Mouse (Mus musculus): ENCODE results near the gene Six5.

Six5 gene

DNA sequence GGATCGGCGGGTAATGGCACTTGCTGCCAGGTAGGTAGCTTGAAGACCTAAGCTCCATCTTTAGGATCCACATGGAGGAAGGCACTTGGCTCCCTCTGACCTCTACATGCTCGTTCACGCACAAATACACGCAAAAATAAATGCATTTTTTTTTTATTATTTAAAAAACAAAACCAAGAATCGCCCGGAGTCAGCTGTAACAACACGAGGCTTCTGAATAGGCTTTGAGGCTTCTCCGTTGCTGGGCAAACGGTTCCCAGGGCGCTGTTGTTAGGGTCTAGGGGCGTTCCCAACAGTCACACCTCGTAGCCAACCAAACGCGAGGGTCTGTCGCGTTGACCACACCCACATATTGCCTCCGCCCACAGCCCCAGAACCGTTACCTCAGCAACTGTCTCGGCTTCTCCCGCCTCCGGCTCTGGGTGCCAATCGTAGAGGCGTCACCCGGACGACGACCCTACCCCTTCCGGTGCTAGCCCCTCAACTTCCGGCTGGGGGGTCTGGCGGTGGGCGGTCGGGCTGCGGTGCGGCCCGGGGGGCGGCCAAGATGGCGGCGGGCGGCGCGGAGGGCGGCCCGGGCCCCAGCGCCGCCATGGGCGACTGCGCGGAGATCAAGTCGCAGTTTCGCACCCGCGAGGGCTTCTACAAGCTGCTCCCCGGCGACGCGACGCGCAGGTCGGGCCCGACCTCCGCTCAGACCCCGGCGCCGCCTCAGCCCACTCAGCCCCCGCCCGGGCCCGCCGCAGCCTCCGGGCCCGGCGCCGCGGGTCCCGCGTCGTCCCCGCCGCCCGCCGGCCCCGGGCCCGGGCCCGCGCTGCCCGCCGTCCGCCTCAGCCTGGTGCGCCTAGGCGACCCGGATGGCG lies 18.4 kb upstream of the Six5 start, which contains the start of gene Dmwd:
Gene Dmwd (plus strand): TSS at position 505 of the 863 bp plus-strand sequence.
- DNase-seq (ENCODE audit: low read depth, low spot score): peak; percentile 99

DNA sequence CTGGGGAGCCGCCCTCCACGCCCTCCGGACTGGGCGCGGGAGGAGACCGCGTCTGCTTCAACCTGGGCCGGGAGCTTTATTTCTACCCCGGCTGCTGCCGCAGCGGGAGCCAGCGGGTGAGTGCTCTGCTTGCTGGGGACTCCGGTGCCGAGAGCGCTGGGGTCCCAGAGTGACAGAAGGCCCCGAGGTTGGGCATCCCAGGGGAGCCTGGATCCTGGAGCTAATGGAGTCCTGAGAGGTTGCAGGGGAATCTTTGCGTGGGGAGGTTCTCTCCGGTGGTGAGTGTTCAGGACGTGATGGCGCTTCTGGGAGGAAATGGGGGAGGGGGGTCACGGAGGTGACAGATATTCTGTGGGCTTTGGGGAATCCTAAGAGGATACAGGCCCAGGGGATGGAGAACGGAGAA lies 17.8 kb upstream of the Six5 start:
- DNase-seq (ENCODE audit: low read depth, low spot score): peak; percentile 52

GRCm38 (mm10) chr7:19077761-19078160 lies 16.6 kb upstream of the Six5 start:
- no peak for DNase-seq (ENCODE audit: low read depth, low spot score)

- DNase-seq (ENCODE audit: low read depth, low spot score): no peak
Measured at GRCm38 (mm10) chr7:19078732-19079131, 15.7 kb upstream of the Six5 start.

DNA sequence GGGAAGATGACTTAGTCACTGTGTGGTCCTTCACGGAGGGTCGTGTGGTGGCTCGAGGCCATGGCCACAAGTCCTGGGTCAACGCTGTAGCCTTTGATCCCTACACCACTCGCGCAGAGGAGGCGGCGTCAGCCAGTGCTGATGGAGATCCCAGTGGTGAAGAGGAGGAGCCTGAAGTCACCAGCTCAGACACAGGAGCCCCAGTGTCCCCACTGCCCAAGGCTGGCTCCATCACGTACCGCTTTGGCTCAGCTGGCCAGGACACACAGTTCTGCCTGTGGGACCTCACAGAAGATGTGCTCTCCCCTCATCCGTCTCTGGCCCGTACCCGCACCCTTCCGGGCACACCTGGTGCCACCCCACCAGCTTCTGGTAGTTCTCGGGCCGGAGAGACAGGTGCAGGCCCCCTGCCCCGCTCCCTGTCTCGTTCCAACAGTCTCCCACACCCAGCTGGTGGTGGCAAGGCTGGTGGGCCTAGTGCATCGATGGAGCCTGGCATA lies 13.9 kb upstream of the Six5 start:
- DNase-seq (ENCODE audit: low read depth, low spot score): no peak

- DNase-seq (ENCODE audit: low read depth, low spot score): no peak
Measured at GRCm38 (mm10) chr7:19082171-19082570, 12.2 kb upstream of the Six5 start.

DNA sequence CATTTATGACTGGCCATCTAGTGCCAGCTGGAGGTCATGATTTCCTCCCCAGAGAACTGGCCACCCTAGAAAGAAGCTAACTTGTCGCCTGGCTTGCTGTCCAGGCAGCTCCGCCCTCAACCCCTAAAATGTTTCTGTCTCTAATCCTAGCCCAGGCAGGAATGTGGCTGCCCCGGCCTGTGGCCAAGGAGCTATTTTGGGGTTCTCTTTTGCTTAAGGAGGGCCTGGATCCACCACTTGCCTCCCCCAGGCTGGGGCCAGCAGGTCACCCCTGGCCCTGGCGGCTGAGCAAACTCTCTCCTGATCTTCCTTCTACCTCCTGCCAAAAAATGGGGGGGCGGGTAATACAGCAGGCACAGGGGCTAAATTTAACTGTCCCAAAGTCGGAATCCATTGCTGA lies 11.3 kb upstream of the Six5 start:
- DNase-seq (ENCODE audit: low read depth, low spot score): no peak

- no peak for DNase-seq (ENCODE audit: low read depth, low spot score)
Measured at GRCm38 (mm10) chr7:19083701-19084100, 10.7 kb upstream of the Six5 start, which contains the start of gene Dmpk. Gene Dmpk, plus strand, starts transcription at chr7:19083849.

DNA sequence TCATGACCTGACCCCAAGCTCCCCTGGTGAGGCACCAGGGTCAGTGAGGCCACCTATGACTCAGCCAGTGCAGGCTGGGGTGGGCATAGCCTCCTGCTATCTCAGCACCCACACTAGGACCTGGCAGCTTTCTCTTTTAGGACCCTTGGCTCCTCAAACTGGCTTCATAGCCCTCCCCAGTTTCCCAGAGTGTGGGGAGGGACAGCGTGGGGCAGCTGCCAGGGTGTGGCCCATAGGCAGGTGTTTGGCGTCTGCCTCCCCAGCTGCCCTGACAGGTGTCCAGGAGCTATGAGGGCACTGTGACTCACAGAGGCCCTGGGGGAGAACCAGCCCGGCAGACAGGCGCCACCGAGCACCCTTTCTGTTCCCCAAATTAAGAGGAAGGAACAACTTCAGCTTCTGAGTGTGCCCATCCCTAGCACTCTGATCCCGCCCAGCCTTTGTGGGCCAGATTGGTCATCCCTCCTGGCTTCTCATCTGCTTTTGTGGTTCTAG lies 10.1 kb upstream of the Six5 start:
- DNase-seq (ENCODE audit: low read depth, low spot score): no peak

- no peak for DNase-seq (ENCODE audit: low read depth, low spot score)
Measured at GRCm38 (mm10) chr7:19084921-19085473, 9.4 kb upstream of the Six5 start.

DNA sequence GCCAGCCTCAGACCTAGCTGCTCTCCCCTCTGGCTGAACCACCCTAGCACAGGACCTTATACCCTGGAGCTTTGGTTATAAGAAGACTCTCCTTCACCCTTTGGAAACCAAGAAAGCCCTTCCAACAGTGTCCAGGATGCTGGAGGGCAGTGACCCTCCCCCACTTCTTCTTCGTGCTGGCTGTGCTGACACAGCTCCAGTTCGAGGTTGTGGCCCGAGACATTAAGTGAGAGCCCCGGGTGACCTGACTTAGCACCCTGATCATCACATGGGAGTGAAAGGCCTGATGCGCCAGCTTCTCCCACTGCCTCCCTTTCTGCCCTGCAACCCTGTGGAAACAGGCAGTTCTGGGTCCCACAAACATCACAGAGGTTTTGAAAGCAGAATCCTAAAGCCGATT lies 8.9 kb upstream of the Six5 start:
- DNase-seq (ENCODE audit: low read depth, low spot score): no peak

GRCm38 (mm10) chr7:19086042-19086441 lies 8.4 kb upstream of the Six5 start:
- peak; percentile 72 for DNase-seq (ENCODE audit: low read depth, low spot score)

DNA sequence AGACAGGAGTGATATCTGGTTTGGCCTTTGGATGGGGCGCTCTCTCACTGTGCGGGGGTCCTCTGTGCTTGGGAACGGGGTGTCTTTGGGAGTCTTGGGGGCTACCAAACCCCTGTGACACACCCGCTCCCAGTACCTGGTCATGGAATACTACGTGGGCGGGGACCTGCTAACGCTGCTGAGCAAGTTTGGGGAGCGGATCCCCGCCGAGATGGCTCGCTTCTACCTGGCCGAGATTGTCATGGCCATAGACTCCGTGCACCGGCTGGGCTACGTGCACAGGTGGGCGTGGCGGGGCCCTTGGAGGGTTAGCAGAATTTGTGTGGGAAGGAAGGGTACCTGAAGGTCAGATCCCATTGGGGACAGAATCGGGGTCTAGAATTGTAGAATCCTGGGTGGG lies 7.6 kb upstream of the Six5 start:
- DNase-seq (ENCODE audit: low read depth, low spot score): no peak

DNA sequence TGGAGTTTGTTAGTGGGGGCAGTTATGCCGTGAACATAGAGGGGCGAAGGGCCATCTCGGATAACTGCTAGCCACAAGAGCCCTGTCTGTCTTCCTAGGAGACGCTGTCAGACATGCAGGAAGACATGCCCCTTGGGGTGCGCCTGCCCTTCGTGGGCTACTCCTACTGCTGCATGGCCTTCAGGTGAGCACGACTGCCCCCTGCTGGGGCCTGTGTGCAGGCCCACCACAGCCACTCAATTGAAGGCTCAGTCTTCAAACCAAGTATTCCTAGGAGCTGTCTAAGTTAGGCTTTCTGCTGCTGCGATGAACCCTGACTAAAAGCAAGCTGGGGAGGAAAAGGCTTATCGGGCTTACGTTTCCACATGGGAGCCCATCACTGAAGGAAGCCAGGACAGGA lies 5.6 kb upstream of the Six5 start:
- peak; percentile 69 for DNase-seq (ENCODE audit: low read depth, low spot score)

GRCm38 (mm10) chr7:19091913-19092312 lies 2.5 kb upstream of the Six5 start:
- DNase-seq (ENCODE audit: low read depth, low spot score): no peak

DNA sequence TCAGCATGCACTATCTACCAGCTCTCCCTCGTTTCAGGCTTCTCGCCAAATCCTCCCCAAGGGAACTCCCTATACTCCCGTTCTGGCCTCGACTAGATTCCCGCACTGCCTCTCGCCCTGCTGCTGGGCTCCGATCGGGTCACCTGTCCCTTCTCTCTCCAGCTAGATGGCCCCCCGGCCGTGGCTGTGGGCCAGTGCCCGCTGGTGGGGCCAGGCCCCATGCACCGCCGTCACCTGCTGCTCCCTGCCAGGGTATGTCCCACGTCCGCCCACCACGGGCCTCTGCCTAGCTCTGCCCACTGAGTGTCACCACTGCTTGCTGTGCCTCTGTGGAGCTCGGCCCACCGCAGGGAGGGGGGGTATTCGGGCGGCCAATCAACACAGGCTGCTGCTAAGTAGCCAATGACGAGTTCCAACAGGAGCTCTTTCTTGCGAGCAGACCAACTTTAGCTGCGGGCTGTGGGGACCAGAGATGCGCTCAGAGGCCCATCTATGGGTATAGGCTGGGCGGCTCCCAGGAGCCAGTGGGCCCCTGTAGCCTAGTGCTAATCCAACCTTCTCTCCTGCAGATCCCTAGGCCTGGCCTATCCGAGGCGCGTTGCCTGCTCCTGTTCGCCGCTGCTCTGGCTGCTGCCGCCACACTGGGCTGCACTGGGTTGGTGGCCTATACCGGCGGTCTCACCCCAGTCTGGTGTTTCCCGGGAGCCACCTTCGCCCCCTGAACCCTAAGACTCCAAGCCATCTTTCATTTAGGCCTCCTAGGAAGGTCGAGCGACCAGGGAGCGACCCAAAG lies 1.8 kb upstream of the Six5 start:
- peak; percentile 85 for DNase-seq (ENCODE audit: low read depth, low spot score)

DNA sequence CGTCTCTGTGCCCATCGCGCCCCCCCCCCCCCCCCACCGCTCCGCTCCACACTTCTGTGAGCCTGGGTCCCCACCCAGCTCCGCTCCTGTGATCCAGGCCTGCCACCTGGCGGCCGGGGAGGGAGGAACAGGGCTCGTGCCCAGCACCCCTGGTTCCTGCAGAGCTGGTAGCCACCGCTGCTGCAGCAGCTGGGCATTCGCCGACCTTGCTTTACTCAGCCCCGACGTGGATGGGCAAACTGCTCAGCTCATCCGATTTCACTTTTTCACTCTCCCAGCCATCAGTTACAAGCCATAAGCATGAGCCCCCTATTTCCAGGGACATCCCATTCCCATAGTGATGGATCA lies 1.2 kb upstream of the Six5 start:
- peak; percentile 82 for DNase-seq (ENCODE audit: low read depth, low spot score)

GRCm38 (mm10) chr7:19093537-19094385 lies 633 bp upstream of the Six5 start:
- DNase-seq (ENCODE audit: low read depth, low spot score): peak; percentile 99

DNA sequence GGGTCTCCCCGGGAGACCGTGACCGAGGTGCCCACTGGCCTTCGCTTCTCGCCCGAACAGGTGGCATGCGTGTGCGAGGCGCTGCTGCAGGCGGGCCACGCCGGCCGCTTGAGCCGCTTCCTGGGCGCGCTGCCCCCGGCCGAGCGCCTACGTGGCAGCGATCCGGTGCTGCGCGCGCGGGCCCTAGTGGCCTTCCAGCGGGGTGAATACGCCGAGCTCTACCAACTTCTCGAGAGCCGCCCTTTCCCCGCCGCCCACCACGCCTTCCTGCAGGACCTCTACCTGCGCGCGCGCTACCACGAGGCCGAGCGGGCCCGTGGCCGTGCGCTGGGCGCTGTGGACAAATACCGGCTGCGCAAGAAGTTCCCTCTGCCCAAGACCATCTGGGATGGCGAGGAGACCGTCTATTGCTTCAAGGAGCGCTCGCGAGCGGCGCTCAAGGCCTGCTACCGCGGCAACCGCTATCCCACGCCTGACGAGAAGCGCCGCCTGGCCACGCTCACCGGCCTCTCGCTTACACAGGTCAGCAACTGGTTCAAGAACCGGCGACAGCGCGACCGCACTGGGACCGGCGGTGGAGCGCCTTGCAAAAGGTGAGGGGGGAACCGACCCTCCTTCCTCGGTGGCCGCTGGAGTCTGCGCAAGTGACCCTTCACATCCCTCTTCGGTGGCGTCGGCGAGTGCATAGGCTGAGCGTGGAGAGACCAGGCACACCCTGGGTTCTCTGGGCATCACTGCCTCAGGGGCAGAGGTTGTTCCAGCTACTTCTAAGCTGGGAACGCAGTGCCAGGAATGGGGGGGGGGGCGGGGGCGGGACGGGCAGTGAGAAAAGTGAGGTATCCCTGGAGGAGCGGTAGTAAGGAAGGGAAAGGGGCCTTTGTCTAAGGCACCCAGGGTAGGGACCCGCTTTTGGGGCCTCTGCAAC lies 694 bp downstream of the Six5 start:
- DNase-seq (ENCODE audit: low read depth, low spot score): peak; percentile 41

DNA sequence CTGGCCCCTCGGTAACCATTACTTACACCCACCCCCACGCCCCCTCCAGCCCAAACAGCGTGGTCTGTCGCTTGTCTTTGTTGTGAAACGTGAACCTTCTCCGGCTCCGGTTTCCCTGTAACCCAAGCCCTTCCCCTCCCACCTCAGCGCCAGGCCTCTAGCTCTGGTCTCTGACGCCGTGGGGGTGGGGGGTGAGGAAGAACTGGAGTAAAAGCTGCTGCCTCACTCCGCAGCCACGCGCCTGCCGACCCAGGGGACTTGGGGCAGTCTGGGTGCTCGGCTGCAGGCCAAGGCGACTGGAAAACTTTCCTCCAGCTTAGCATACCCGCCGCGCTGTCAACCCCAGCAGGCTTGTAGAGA lies 1.3 kb downstream of the Six5 start:
- DNase-seq (ENCODE audit: low read depth, low spot score): peak; percentile 79

All from R1 (cell line).